Mouse (Mus musculus): Measurements from ENCODE around the gene Slc5a2. TPM values are rescaled to one million over a fixed set of nuclear protein-coding genes. Genes with fewer than 3 reads are reported as not detected.

Slc5a2 gene
- total and polyA plus RNA-seq, 3 experiments = 0.21 TPM; not detected in 2

GRCm38 (mm10) chr7:128281765-128282164 lies 16.3 kb downstream of the Slc5a2 start:
- Histone ChIP-seq H3K4me1 (ENCODE audit: control insufficient read depth in 1 of 2, insufficient read depth in 2 of 2) (no peaks in the 10 kb centered on the region), H3K27ac (ENCODE audit: insufficient read depth, low read depth) (no peak overlapping the region), H3K4me2 (ENCODE audit: insufficient read depth, low read depth, poor library complexity, severe bottlenecking) (no peak overlapping the region), H3K79me2 (replicated peaks; ENCODE audit: control insufficient read depth, extremely low read depth, insufficient read depth, poor library complexity, severe bottlenecking) (no peaks in the 10 kb centered on the region), H3K27me3 (replicated peaks) (no peaks in the 10 kb centered on the region), H3K36me3 (replicated peaks in 1 of 2; ENCODE audit: control insufficient read depth in 1 of 2, insufficient read depth in 1 of 2, low read length in 1 of 2) (peaks cover 4 to 73% of the 10 kb centered on the region in 2 experiments), H3K9ac (ENCODE audit: insufficient read depth, low read depth) (no peak overlapping the region), H3K4me3 (replicated peaks in 1 of 3; ENCODE audit: low read depth in 2 of 3, low read length in 2 of 3, poor library complexity in 1 of 3) (no peak overlapping the region), H3K9me3 (replicated peaks; ENCODE audit: low read length) (no peaks in the 10 kb centered on the region)
- in situ Hi-C loops (cut with MboI; ENCODE audit: low pct_ligation_motif_present, low pct_unique_long_range_greater_than_20kb, low sequenced_read_pairs) = no loop called here
- no peak for DNase-seq (ENCODE audit: extremely low read depth)
- dilution Hi-C loops (cut with MboI; ENCODE audit: extremely low pct_ligation_motif_present, extremely low pct_unique_long_range_greater_than_20kb, low sequenced_read_pairs) = no loop called here
- TF ChIP-seq MYC (IDR thresholded peaks at IDR 0.05; ENCODE audit: low read depth, low read length) (no peak), ZKSCAN1 (IDR thresholded peaks at IDR 0.05; ENCODE audit: borderline replicate concordance, low read depth, low read length) (no peak), JUND (conservative IDR thresholded peaks at IDR 0.05; ENCODE audit: low read depth, low read length) (no peak), SIN3A (IDR thresholded peaks at IDR 0.05; ENCODE audit: low read length) (no peak), TBP (conservative IDR thresholded peaks at IDR 0.05; ENCODE audit: low read depth, low read length) (no peak), JUN (IDR thresholded peaks at IDR 0.05; ENCODE audit: insufficient read depth, low read depth, low read length) (no peak), IRF4 (IDR thresholded peaks at IDR 0.05; ENCODE audit: low read depth, low read length) (no peak)

- no peak overlapping the region for H3K27ac ChIP-seq (ENCODE audit: insufficient read depth, low read depth)
- H3K4me2 ChIP-seq (ENCODE audit: insufficient read depth, low read depth, poor library complexity, severe bottlenecking) = no peak overlapping the region
- H3K9ac ChIP-seq (ENCODE audit: insufficient read depth, low read depth) = no peak overlapping the region
- no peak for TF ChIP-seq TBP (conservative IDR thresholded peaks at IDR 0.05; ENCODE audit: low read depth, low read length)
- TF ChIP-seq ZMIZ1 (IDR thresholded peaks at IDR 0.05; ENCODE audit: low read depth, low read length) = no peak
- no peak for TF ChIP-seq KAT2A (IDR thresholded peaks at IDR 0.05; ENCODE audit: insufficient replicate concordance, low read length)
- TF ChIP-seq EP300 (IDR thresholded peaks at IDR 0.05; ENCODE audit: low read length) = no peak
- TF ChIP-seq MEF2A (IDR thresholded peaks at IDR 0.05; ENCODE audit: borderline replicate concordance, low read depth, low read length) = no peak
- no peak for TF ChIP-seq GABPA (IDR thresholded peaks at IDR 0.05; ENCODE audit: insufficient replicate concordance, low read depth, low read length)
- TF ChIP-seq HCFC1 (IDR thresholded peaks at IDR 0.05; ENCODE audit: low read depth, low read length) = no peak
- no peak for TF ChIP-seq MXI1 (IDR thresholded peaks at IDR 0.05; ENCODE audit: low read depth, low read length)
- TF ChIP-seq ELF1 (IDR thresholded peaks at IDR 0.05; ENCODE audit: low read depth, low read length) = no peak
- no peak for TF ChIP-seq IRF4 (IDR thresholded peaks at IDR 0.05; ENCODE audit: low read depth, low read length)
- no peak for TF ChIP-seq MAX (IDR thresholded peaks at IDR 0.05; ENCODE audit: low read length)
- no peak for TF ChIP-seq SIN3A (IDR thresholded peaks at IDR 0.05; ENCODE audit: low read length)
- no peak for TF ChIP-seq CTCF (conservative IDR thresholded peaks at IDR 0.05 in 1 of 2, IDR thresholded peaks at IDR 0.05 in 1 of 2; ENCODE audit: low read depth in 2 of 2, low read length in 2 of 2)
- no peak for TF ChIP-seq RCOR1 (conservative IDR thresholded peaks at IDR 0.05; ENCODE audit: low read depth, low read length)
- in situ Hi-C loops (cut with MboI; ENCODE audit: low pct_ligation_motif_present, low pct_unique_long_range_greater_than_20kb, low sequenced_read_pairs) = no loop called here
- no peaks in the 10 kb centered on the region for H3K4me1 ChIP-seq (ENCODE audit: control insufficient read depth in 1 of 2, insufficient read depth in 2 of 2)
- no peaks in the 10 kb centered on the region for H3K9me3 ChIP-seq (replicated peaks; ENCODE audit: low read length)
- DNase-seq (ENCODE audit: extremely low read depth) = no peak
- H3K79me2 ChIP-seq (replicated peaks; ENCODE audit: control insufficient read depth, extremely low read depth, insufficient read depth, poor library complexity, severe bottlenecking) = no peaks in the 10 kb centered on the region
- no peaks in the 10 kb centered on the region for H3K27me3 ChIP-seq (replicated peaks)
- H3K36me3 ChIP-seq (replicated peaks in 1 of 2; ENCODE audit: control insufficient read depth in 1 of 2, insufficient read depth in 1 of 2, low read length in 1 of 2) = peaks cover 9 to 73% of the 10 kb centered on the region in 2 experiments
- H3K4me3 ChIP-seq (replicated peaks in 1 of 3; ENCODE audit: low read depth in 2 of 3, low read length in 2 of 3, poor library complexity in 1 of 3) = no peak overlapping the region
- dilution Hi-C loops (cut with MboI; ENCODE audit: extremely low pct_ligation_motif_present, extremely low pct_unique_long_range_greater_than_20kb, low sequenced_read_pairs) = no loop called here
Measured at GRCm38 (mm10) chr7:128282532-128283244, 17.2 kb downstream of the Slc5a2 start.
